ENCODE assay signal across 8 mouse cellular contexts in genomic region chr2:146221076-146221928, GRCm38 (mm10). TPM values are rescaled to one million over a fixed set of nuclear protein-coding genes. Genes with fewer than 3 reads are reported as not detected.
DNase-seq lines count a peak whose midpoint lies in the region; ATAC-seq and TF ChIP-seq lines count a peak whose summit lies in the region.

TSS of gene Insm1 (plus strand) at chr2:146221921.

- H3K36me3 ChIP-seq in forebrain, embryonic 11.5 days (ENCODE audit: control insufficient read depth, insufficient read depth, low read length): no peaks in the 10 kb centered on the region
- H3K36me3 ChIP-seq in intestine, embryonic 15.5 days: no peaks in the 10 kb centered on the region
- H3K36me3 ChIP-seq in limb, embryonic 13.5 days: no peaks in the 10 kb centered on the region
- H3K36me3 ChIP-seq in midbrain, postnatal 0 days (ENCODE audit: insufficient read depth, low read length): no peaks in the 10 kb centered on the region

- TF ChIP-seq CTCF in midbrain, postnatal 0 days (IDR thresholded peaks at IDR 0.05): no peak; the same call in 1 of the 2 replicates

- H3K27me3 ChIP-seq in forebrain, embryonic 11.5 days (ENCODE audit: control insufficient read depth, insufficient read depth, low read length): peaks cover 51% of the 10 kb centered on the region
- H3K27me3 ChIP-seq in intestine, embryonic 15.5 days (replicated peaks): peaks cover 82% of the 10 kb centered on the region
- H3K27me3 ChIP-seq in limb, embryonic 13.5 days: peaks cover 94% of the 10 kb centered on the region
- H3K27me3 ChIP-seq in midbrain, postnatal 0 days (ENCODE audit: insufficient read depth, low read length): peaks cover 6% of the 10 kb centered on the region; the same call in 1 of the 2 replicates

- H3K4me1 ChIP-seq in brown adipose tissue, adult 24 weeks (ENCODE audit: control insufficient read depth, insufficient read depth, insufficient read length, low read length): no peaks in the 10 kb centered on the region
- peaks cover 31% of the 10 kb centered on the region for H3K4me1 ChIP-seq in forebrain, embryonic 11.5 days (replicated peaks; ENCODE audit: control insufficient read depth, insufficient read depth, low read length)
- peaks cover 39% of the 10 kb centered on the region for H3K4me1 ChIP-seq in intestine, embryonic 15.5 days (replicated peaks)
- H3K4me1 ChIP-seq in limb, embryonic 13.5 days: peaks cover 40% of the 10 kb centered on the region
- H3K4me1 ChIP-seq in midbrain, postnatal 0 days (ENCODE audit: insufficient read depth, low read length): peaks cover 7% of the 10 kb centered on the region; the same call in 1 of the 2 replicates

- H3K9me3 ChIP-seq in forebrain, embryonic 11.5 days (ENCODE audit: control insufficient read depth, low read length): no peaks in the 10 kb centered on the region
- no peaks in the 10 kb centered on the region for H3K9me3 ChIP-seq in intestine, embryonic 15.5 days
- no peaks in the 10 kb centered on the region for H3K9me3 ChIP-seq in limb, embryonic 13.5 days
- H3K9me3 ChIP-seq in midbrain, postnatal 0 days (ENCODE audit: low read length): no peaks in the 10 kb centered on the region

- no peak within 1 kb of the TSS for H3K27ac ChIP-seq in brown adipose tissue, adult 24 weeks (replicated peaks; ENCODE audit: low read depth, low read length)
- H3K27ac ChIP-seq in forebrain, embryonic 11.5 days (ENCODE audit: low read depth, low read length): peak within 1 kb of the TSS; percentile 91
- 0 out of 2 replicates have a peak within 1 kb of the TSS, but pooled peaks have one; percentile 6 for H3K27ac ChIP-seq in intestine, embryonic 15.5 days
- no peak within 1 kb of the TSS for H3K27ac ChIP-seq in limb, embryonic 13.5 days
- H3K27ac ChIP-seq in midbrain, postnatal 0 days (ENCODE audit: low read depth, low read length): peak within 1 kb of the TSS; percentile 82

- H3K4me2 ChIP-seq in forebrain, embryonic 11.5 days (ENCODE audit: low read depth, low read length, severe bottlenecking): peak within 1 kb of the TSS; percentile 89
- peak within 1 kb of the TSS; percentile 98 for H3K4me2 ChIP-seq in intestine, embryonic 15.5 days (replicated peaks)
- peak within 1 kb of the TSS; percentile 98 for H3K4me2 ChIP-seq in limb, embryonic 13.5 days (replicated peaks)
- H3K4me2 ChIP-seq in midbrain, postnatal 0 days (ENCODE audit: low read depth, low read length, poor library complexity, severe bottlenecking): peak within 1 kb of the TSS; percentile 88

- ATAC-seq in forebrain, embryonic 11.5 days (replicated peaks; ENCODE audit: low FRiP score): peak; percentile 59
- peak; percentile 84 for ATAC-seq in intestine, embryonic 15.5 days
- ATAC-seq in limb, embryonic 13.5 days (ENCODE audit: low FRiP score, low read depth): peak; percentile 54; the same call in 1 of the 2 replicates
- peak; percentile 51 for ATAC-seq in midbrain, postnatal 0 days (ENCODE audit: low FRiP score)

- H3K4me3 ChIP-seq in brown adipose tissue, adult 24 weeks (ENCODE audit: insufficient read depth, low read depth, low read length): peak within 1 kb of the TSS; percentile 55
- H3K4me3 ChIP-seq in forebrain, embryonic 11.5 days (ENCODE audit: low read depth, low read length): peak within 1 kb of the TSS; percentile 63
- H3K4me3 ChIP-seq in intestine, embryonic 15.5 days (replicated peaks): peak within 1 kb of the TSS; percentile 51
- H3K4me3 ChIP-seq in limb, embryonic 13.5 days: peak within 1 kb of the TSS; percentile 56
- H3K4me3 ChIP-seq in midbrain, postnatal 0 days (ENCODE audit: low read depth, low read length): peak within 1 kb of the TSS; percentile 72

- under 1% methylated on average over 80 of the region's 86 CpGs for WGBS in forebrain, embryonic 11.5 days
- under 1% methylated on average over 75 of the region's 86 CpGs for WGBS in intestine, embryonic 15.5 days
- WGBS in limb, embryonic 13.5 days: under 1% methylated on average over 83 of the region's 86 CpGs
- WGBS in midbrain, postnatal 0 days: 1% methylated on average over 61 of the region's 86 CpGs

- H3K9ac ChIP-seq in forebrain, embryonic 11.5 days (ENCODE audit: low read length): peak within 1 kb of the TSS; percentile 81
- peak within 1 kb of the TSS; percentile 32; the same call in 1 of the 2 replicates for H3K9ac ChIP-seq in intestine, embryonic 15.5 days
- peak within 1 kb of the TSS; percentile 48 for H3K9ac ChIP-seq in limb, embryonic 13.5 days
- peak within 1 kb of the TSS; percentile 79 for H3K9ac ChIP-seq in midbrain, postnatal 0 days (replicated peaks; ENCODE audit: low read length, poor library complexity, severe bottlenecking)

- peak; percentile 47 to 56 for DNase-seq in left cerebral cortex, adult 18-20 months (ENCODE audit: low spot score in 2 of 2)
- DNase-seq in left cerebral cortex, adult 11 months (ENCODE audit: low spot score): no peak
- peak; percentile 92 for DNase-seq in forebrain, embryonic 11.5 days (ENCODE audit: low spot score)
- DNase-seq in midbrain, postnatal 0 days (ENCODE audit: low spot score): peak; percentile 78
- peak; percentile 9 to 35 for DNase-seq in thymus, postnatal 36 days

RNA-seq across cellular contexts. Expression of gene Insm1, which starts in this region (rescaled TPM):
- total RNA-seq in left cerebral cortex, adult 18-20 months (2021): 1 to 10 TPM; 6.7 to 7.0 TPM
- not detected in 2 replicates for polyA plus RNA-seq in brown adipose tissue, adult 24 weeks (2012; ENCODE audit: insufficient read depth, insufficient read length, missing spikeins)
- 5.0 and 8.7 TPM in 2 replicates for polyA plus RNA-seq in forebrain, embryonic 11.5 days (2014; fragmentation: Nextera tagmentation; extraction: Ambion mirVana)
- 1.1 TPM in 2 replicates for polyA plus RNA-seq in intestine, embryonic 15.5 days (2015; fragmentation: Nextera tagmentation; extraction: Ambion mirVana)
- 0.10 TPM in 1 of 2 replicates, not detected in the other for polyA plus RNA-seq in limb, embryonic 13.5 days (2015; fragmentation: Nextera tagmentation; extraction: Ambion mirVana)
- total RNA-seq in midbrain, postnatal 0 days (2014; rRNA removed): 13.9 and 20.6 TPM in 2 replicates
- polyA plus RNA-seq in midbrain, postnatal 0 days (2015; fragmentation: Nextera tagmentation; extraction: Ambion mirVana): 1.5 and 1.9 TPM in 2 replicates

Comparison
In these comparisons a context has a peak if more than half of its experiments do, and no peak if none do; other contexts are left out.
1. Peak in ATAC-seq, H3K4me3 ChIP-seq, H3K9ac ChIP-seq and H3K4me2 ChIP-seq in limb, embryonic 13.5 days; RNA of the gene not detected or under 1 TPM.
2. H3K27ac ChIP-seq: peak in forebrain, embryonic 11.5 days (single experiment), intestine, embryonic 15.5 days (single experiment) and midbrain, postnatal 0 days (single experiment); none in brown adipose tissue, adult 24 weeks (single experiment) and limb, embryonic 13.5 days (single experiment).
3. Peak in every context shown above with its lines, with median percentiles within 50 percentile points of each other: H3K4me3 ChIP-seq, ATAC-seq, H3K4me2 ChIP-seq and H3K9ac ChIP-seq.